Mouse (Mus musculus) myocyte (in vitro differentiated cells): ENCODE measurements around the gene Gm49368. TPM values are rescaled to one million over a fixed set of nuclear protein-coding genes. Genes with fewer than 3 reads are reported as not detected.

Source experiments
- H3K27me3 ChIP-seq: one replicate; pipeline ENCODE4 v1.6.1; 2011; ENCODE audit not compliant: control insufficient read depth, insufficient read depth, insufficient read length
- H3K36me3 ChIP-seq: one replicate; pipeline ENCODE4 v1.6.1; 2011; ENCODE audit not compliant: control insufficient read depth, insufficient read depth
- H3K4me2 ChIP-seq: one replicate; pipeline ENCODE4 v1.6.1; 2011; ENCODE audit warnings: low read depth, control low read depth
- H3K4me3 ChIP-seq: one replicate; pipeline ENCODE4 v1.5.1; 2011; ENCODE audit warnings: mild to moderate bottlenecking, control low read depth, moderate library complexity
- H3K79me2 ChIP-seq: one replicate; pipeline ENCODE4 v1.6.1; 2011; ENCODE audit not compliant: control insufficient read depth, insufficient read depth
- H3ac ChIP-seq: one replicate; pipeline ENCODE4 v1.6.1; 2011; ENCODE audit not compliant: control insufficient read depth, insufficient read length
- CEBPB ChIP-seq: IDR thresholded peaks from 2 replicates; pipeline ENCODE4 v1.6.1; 2011; ENCODE audit warnings: mild to moderate bottlenecking, moderate library complexity; ENCODE audit not compliant: poor library complexity, insufficient read depth, severe bottlenecking
- E2F4 ChIP-seq: IDR thresholded peaks from one replicate; pipeline ENCODE4 v1.6.1; 2011; ENCODE audit warnings: mild to moderate bottlenecking, control low read depth, moderate library complexity; ENCODE audit not compliant: insufficient read depth
- MAX ChIP-seq: IDR thresholded peaks from one replicate; pipeline ENCODE4 v1.6.1; 2011; ENCODE audit warnings: low read depth, mild to moderate bottlenecking, control low read depth
- MYOD1 ChIP-seq, 3 experiments: IDR thresholded peaks; one replicate each; pipeline ENCODE4 v1.6.1; 2011; ENCODE audit warnings: control low read depth in 2 of 3, low read depth in 2 of 3, mild to moderate bottlenecking in 2 of 3, moderate library complexity in 1 of 3; ENCODE audit not compliant: insufficient read length in 2 of 3, control insufficient read depth in 1 of 3
- MYOG ChIP-seq, 3 experiments: IDR thresholded peaks; one replicate each; pipeline ENCODE4 v1.6.1; 2011; ENCODE audit warnings: control low read depth in 2 of 3, low read depth in 2 of 3, mild to moderate bottlenecking in 2 of 3; ENCODE audit not compliant: insufficient read length in 2 of 3, control insufficient read depth in 1 of 3, insufficient read depth in 1 of 3
- POLR2A ChIP-seq: IDR thresholded peaks from one replicate; pipeline ENCODE4 v1.6.1; 2011; ENCODE audit warnings: low read depth, mild to moderate bottlenecking, control low read depth, moderate library complexity; ENCODE audit not compliant: insufficient read length
- POLR2AphosphoS2 ChIP-seq: IDR thresholded peaks from one replicate; pipeline ENCODE4 v1.6.1; 2011; ENCODE audit warnings: low read depth, control low read depth; ENCODE audit not compliant: insufficient read length
- REST ChIP-seq: IDR thresholded peaks from one replicate; pipeline ENCODE4 v1.6.1; 2011; ENCODE audit warnings: mild to moderate bottlenecking, control low read depth, moderate library complexity; ENCODE audit not compliant: insufficient read depth, insufficient read length
- SRF ChIP-seq: IDR thresholded peaks from one replicate; pipeline ENCODE4 v1.6.1; 2011; ENCODE audit warnings: low read depth; ENCODE audit not compliant: control insufficient read depth, insufficient read length
- TCF12 ChIP-seq: IDR thresholded peaks from one replicate; pipeline ENCODE4 v1.6.1; 2011; ENCODE audit warnings: mild to moderate bottlenecking, control low read depth; ENCODE audit not compliant: poor library complexity, insufficient read depth, severe bottlenecking
- TCF3 ChIP-seq: IDR thresholded peaks from one replicate; pipeline ENCODE4 v1.6.1; 2011; ENCODE audit warnings: low read depth, control low read depth; ENCODE audit not compliant: insufficient read length
- USF1 ChIP-seq: IDR thresholded peaks from one replicate; pipeline ENCODE4 v1.6.1; 2011; ENCODE audit warnings: low read depth, mild to moderate bottlenecking, control low read depth, moderate library complexity
- polyA plus RNA-seq: library from polyadenylated mRNA; unstranded; fragments of >200 nt; fragmentation: generic; extraction: Trizol; gene quantifications from one replicate; pipeline ENCODE4 v1.2.1, GENCODE M21; 2012; ENCODE audit warnings: missing spikeins

Gm49368 gene
- polyA plus RNA-seq, 1 experiment: not detected

- H3K36me3 ChIP-seq: no peaks in the 10 kb centered on the region
- TF ChIP-seq USF1 (no peak), SRF (no peak), REST (no peak), POLR2AphosphoS2 (no peak), MYOG (IDR thresholded peaks at IDR 0.05; ENCODE audit: control insufficient read depth in 1 of 3, insufficient read depth in 1 of 3, insufficient read length in 2 of 3, low read depth in 2 of 3) (no peak)
- H3K4me2 ChIP-seq: no peak overlapping the region
- H3ac ChIP-seq: no peak overlapping the region
- no peaks in the 10 kb centered on the region for H3K79me2 ChIP-seq
- peaks cover 48% of the 10 kb centered on the region for H3K27me3 ChIP-seq
- no peak overlapping the region for H3K4me3 ChIP-seq
Observed at GRCm38 (mm10) chr7:128115211-128115958, 52.9 kb downstream of the Gm49368 start.

- H3ac ChIP-seq: no peak overlapping the region
- H3K36me3 ChIP-seq: no peaks in the 10 kb centered on the region
- no peak overlapping the region for H3K4me3 ChIP-seq
- no peak overlapping the region for H3K4me2 ChIP-seq
- H3K27me3 ChIP-seq: peaks cover 42% of the 10 kb centered on the region
- H3K79me2 ChIP-seq: no peaks in the 10 kb centered on the region
- TF ChIP-seq POLR2A (no peak), E2F4 (no peak), TCF12 (no peak), USF1 (no peak), MAX (no peak), CEBPB (no peak), SRF (no peak), REST (no peak), TCF3 (no peak), MYOD1 (IDR thresholded peaks at IDR 0.05; ENCODE audit: control insufficient read depth in 1 of 3, insufficient read length in 2 of 3, low read depth in 2 of 3) (no peak), POLR2AphosphoS2 (no peak), MYOG (IDR thresholded peaks at IDR 0.05; ENCODE audit: control insufficient read depth in 1 of 3, insufficient read depth in 1 of 3, insufficient read length in 2 of 3, low read depth in 2 of 3) (no peak)
Observed at GRCm38 (mm10) chr7:128116396-128116795, 53.9 kb downstream of the Gm49368 start.

GRCm38 (mm10) chr7:128119726-128120490, 57.4 kb downstream of the Gm49368 start:
- TF ChIP-seq E2F4: no peak
- TF ChIP-seq REST: no peak
- TF ChIP-seq MYOG (IDR thresholded peaks at IDR 0.05; ENCODE audit: control insufficient read depth in 1 of 3, insufficient read depth in 1 of 3, insufficient read length in 2 of 3, low read depth in 2 of 3): no peak
- TF ChIP-seq TCF3: no peak
- no peak for TF ChIP-seq POLR2A
- TF ChIP-seq SRF: no peak
- no peak for TF ChIP-seq POLR2AphosphoS2
- no peak for TF ChIP-seq TCF12
- no peak for TF ChIP-seq MYOD1 (IDR thresholded peaks at IDR 0.05; ENCODE audit: control insufficient read depth in 1 of 3, insufficient read length in 2 of 3, low read depth in 2 of 3)
- TF ChIP-seq USF1: no peak
- no peak for TF ChIP-seq CEBPB
- TF ChIP-seq MAX: no peak
- Histone ChIP-seq H3ac (no peak overlapping the region), H3K4me2 (no peak overlapping the region)

GRCm38 (mm10) chr7:128128741-128129720, 66.5 kb downstream of the Gm49368 start, which contains the start of gene Itgax:
Gene Itgax (plus strand): TSS chr7:128129547.
- no peaks in the 10 kb centered on the region for H3K79me2 ChIP-seq
- TF ChIP-seq MYOD1 (IDR thresholded peaks at IDR 0.05; ENCODE audit: control insufficient read depth in 1 of 3, insufficient read length in 2 of 3, low read depth in 2 of 3) (no peak), REST (no peak), POLR2A (no peak), MAX (no peak), CEBPB (no peak), SRF (no peak), POLR2AphosphoS2 (no peak), TCF12 (no peak), USF1 (no peak), TCF3 (no peak), MYOG (IDR thresholded peaks at IDR 0.05; ENCODE audit: control insufficient read depth in 1 of 3, insufficient read depth in 1 of 3, insufficient read length in 2 of 3, low read depth in 2 of 3) (no peak), E2F4 (no peak)
- H3K36me3 ChIP-seq: no peaks in the 10 kb centered on the region
- no peak within 1 kb of the TSS for H3K4me2 ChIP-seq
- H3K4me3 ChIP-seq: no peak within 1 kb of the TSS
- H3ac ChIP-seq: no peak within 1 kb of the TSS
- H3K27me3 ChIP-seq: peaks cover 48% of the 10 kb centered on the region

More at GRCm38 (mm10) chr7:128119726-128120490, 57.4 kb downstream of the Gm49368 start:
- Histone ChIP-seq H3K36me3 (no peaks in the 10 kb centered on the region), H3K79me2 (no peaks in the 10 kb centered on the region), H3K4me3 (no peak overlapping the region), H3K27me3 (peaks cover 22% of the 10 kb centered on the region)
